Mouse (Mus musculus) brain, embryonic 14.5 days (tissue): ENCODE data around the gene Plin4.

Source experiments
- CTCF ChIP-seq: fragments of 200-500 bp; IDR thresholded peaks from 2 replicates; pipeline ENCODE4 v1.5.1; 2012; ENCODE audit warnings: inconsistent platforms, mild to moderate bottlenecking, moderate library complexity, borderline replicate concordance; ENCODE audit not compliant: insufficient read depth, insufficient read length; ENCODE audit errors: extremely low read depth
- POLR2A ChIP-seq: fragments of 200-500 bp; IDR thresholded peaks from 2 replicates; pipeline ENCODE4 v1.6.1; 2012; ENCODE audit warnings: mild to moderate bottlenecking, inconsistent platforms, borderline replicate concordance; ENCODE audit not compliant: poor library complexity, insufficient read depth, insufficient read length, severe bottlenecking; ENCODE audit errors: extremely low read depth

DNA sequence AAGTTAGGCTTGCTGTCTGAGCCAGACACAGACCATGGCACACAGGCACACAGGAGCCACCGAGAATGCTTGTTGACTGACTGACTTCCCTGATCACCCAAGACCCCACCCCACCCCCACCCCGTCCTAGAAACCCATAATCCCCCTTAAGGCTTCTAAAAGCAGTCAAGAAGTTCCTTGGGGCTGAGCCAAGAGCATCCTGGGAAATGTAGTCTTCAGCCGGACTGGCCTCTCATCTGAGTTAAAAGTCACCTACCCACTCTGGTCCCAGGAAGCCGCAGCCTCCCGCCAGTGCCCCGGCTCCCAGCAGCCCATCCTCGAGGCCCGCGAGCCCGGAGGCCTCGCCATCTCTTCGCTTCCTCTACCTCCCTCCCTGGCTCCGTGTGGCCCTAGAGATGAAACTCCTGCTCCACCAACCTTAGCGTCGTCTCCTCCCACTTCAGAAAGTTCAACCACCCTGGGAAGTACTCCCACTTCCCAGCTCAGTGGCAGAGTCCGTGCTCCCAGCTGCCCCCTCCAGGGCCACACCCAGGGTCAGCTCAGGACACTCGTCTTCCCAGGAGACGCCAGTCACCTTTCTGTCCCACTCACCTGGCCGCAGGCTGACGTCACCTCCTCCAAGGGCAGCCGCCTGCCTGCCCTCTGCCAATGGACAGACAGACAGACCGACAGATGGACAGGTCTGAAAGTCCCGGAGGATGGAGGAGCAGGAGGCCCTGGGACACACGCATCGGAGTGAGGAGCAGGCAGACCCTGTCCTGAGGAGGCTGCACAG is 28.4 kb upstream of the Plin4 start:
- TF ChIP-seq CTCF (no peak), POLR2A (no peak)
